In the genomic region with DNA sequence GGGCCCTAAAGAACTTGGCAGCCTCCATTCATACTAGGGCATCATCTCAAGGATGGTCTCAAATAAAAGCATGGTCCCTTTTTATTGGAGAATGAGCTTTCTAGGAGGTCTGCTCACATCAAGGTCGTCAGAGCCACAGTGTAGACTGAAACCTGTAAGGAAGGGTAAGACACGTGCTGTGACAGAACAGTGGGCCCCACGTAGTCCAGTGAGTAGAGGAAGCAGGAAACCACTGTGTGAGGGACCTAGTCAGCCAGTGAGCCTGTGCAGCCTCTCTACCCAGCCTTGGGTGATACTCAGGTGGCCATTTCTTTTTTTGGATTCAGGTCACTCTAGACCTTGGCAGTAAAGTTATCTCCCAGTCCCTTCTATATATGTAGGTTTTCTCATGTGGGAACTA, we compare ENCODE assay signal across 17 mouse cellular contexts.
DNase-seq lines count a peak whose midpoint lies in the region; ATAC-seq lines count a peak whose summit lies in the region.
"Had no signal": no experiment of that assay in that cellular context is flagged by ENCODE, and none has a peak within 500 bp of the region (broad histone marks: within the 10 kb centered on the region; RNA-seq: fewer than 3 reads in every experiment).

No protein-coding gene starts in this region.

- intact Hi-C loops in left cerebral cortex, postnatal 4 days (cut with DNase I) = loop anchor here (5.0 kb wide), 1 partner anchor 162 kb away; a partner anchor contains a TSS

- DNase-seq in 416B (ENCODE audit: low read depth) = peak; percentile 48
- peak; percentile 26 for DNase-seq in A20 (ENCODE audit: low read depth, low spot score)
- DNase-seq in adrenal gland, postnatal 25 days = no peak
- no peak for DNase-seq in left cerebral cortex, postnatal 4 days
- DNase-seq in urinary bladder, postnatal 10 days (ENCODE audit: low spot score) = no peak
- DNase-seq: adrenal gland, postnatal 36 days; cerebellum, adult 11 months; cerebellum, adult 8-10 months; cerebellum, postnatal 14 days; embryo, embryonic 11 days; gastrocnemius, postnatal 10 days; heart, adult 2 months; kidney, adult 2 months had no signal

- ATAC-seq in CD4-positive, CD25-positive, alpha-beta regulatory T cell, adult 4 months = peak; percentile 71
- peak; percentile 72 for ATAC-seq in inflammation-experienced regulatory T-cells, adult 6 months
- ATAC-seq: forebrain, embryonic 16.5 days; intestine, embryonic 16.5 days had no signal

Comparison
In these comparisons a context has a peak if more than half of its experiments do, and no peak if none do; other contexts are left out.
1. DNase-seq: peak in 416B (single experiment) and A20 (single experiment); none in adrenal gland, postnatal 25 days (single experiment), left cerebral cortex, postnatal 4 days (single experiment) and urinary bladder, postnatal 10 days (single experiment).